Mouse (Mus musculus): ENCODE results near the gene Dlgap4.

DNA sequence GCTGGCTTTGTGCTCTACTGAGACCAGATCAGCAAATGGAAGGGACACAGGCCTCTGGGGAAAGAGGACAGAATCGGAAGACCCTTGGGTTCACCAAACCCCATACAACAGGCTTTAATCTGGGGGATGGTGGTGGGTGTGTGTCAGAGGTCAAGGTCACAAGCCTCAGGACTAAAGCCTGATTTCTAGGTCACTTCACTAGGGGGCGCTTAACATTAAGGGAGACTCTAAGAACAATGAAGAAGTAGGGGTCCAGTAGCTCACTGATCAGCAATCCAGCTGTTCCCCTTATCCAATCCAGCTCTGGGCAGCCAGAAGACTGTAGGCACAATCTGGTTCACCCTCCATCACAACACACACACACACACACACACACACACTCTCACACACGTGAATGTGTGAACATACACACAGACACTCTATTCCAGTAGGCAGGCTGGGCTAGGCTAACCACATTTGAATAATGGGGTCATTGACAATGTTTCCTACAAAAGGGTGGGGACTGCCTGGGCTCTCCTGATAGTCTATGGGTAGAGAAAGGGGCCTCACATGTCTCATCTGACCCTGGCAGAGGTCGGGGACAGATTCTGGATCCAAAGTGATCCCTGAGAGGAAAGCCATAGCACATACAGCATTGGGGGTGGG lies 168.5 kb downstream of the Dlgap4 start:
- TF ChIP-seq CTCF (IDR thresholded peaks at IDR 0.05; ENCODE audit: low read depth, low read length) (peak; percentile 5; the same call in 1 of the 2 replicates), POLR2A (IDR thresholded peaks at IDR 0.05; ENCODE audit: borderline replicate concordance, low read depth, low read length) (no peak)
